Mouse (Mus musculus) hindbrain, postnatal 0 days (tissue): Measurements from ENCODE around the gene Pdk2. TPM values are rescaled to one million over a fixed set of nuclear protein-coding genes. Genes with fewer than 3 reads are reported as not detected.
"Not testable (repeated sequence)": the region's sequence is repeated elsewhere in the genome, so short reads cannot be mapped to it uniquely, and the experiment has no call there.

Source experiments
- ATAC-seq: fragments of 200-750 bp; cut with Nextera tagmentation; 2 replicates; pipeline ENCODE4 v1.8.0; 2017; ENCODE audit warnings: mild to moderate bottlenecking, moderate TSS enrichment, moderate library complexity
- DNase-seq: peaks from one replicate; pipeline ENCODE4 v3.0.0-alpha.2; 2015; ENCODE audit warnings: low spot score
- H3K27ac ChIP-seq: fragments of 300-500 bp; sonication (generic); 2 replicates; pipeline ENCODE4 v1.5.1; 2014; ENCODE audit warnings: mild to moderate bottlenecking
- H3K27me3 ChIP-seq: fragments of 300-500 bp; sonication (generic); 2 replicates; pipeline ENCODE4 v1.6.1; 2014; ENCODE audit warnings: low read length, mixed read lengths; ENCODE audit not compliant: insufficient read depth
- H3K36me3 ChIP-seq: fragments of 300-500 bp; sonication (generic); 2 replicates; pipeline ENCODE4 v1.6.1; 2014; ENCODE audit warnings: low read length, mixed read lengths; ENCODE audit not compliant: insufficient read depth
- H3K4me1 ChIP-seq: fragments of 300-500 bp; sonication (generic); 2 replicates; pipeline ENCODE4 v1.6.1; 2014; ENCODE audit warnings: antibody characterized with exemption, low read length, mixed read lengths; ENCODE audit not compliant: insufficient read depth
- H3K4me2 ChIP-seq: fragments of 300-500 bp; sonication (generic); 2 replicates; pipeline ENCODE4 v1.6.1; 2014; ENCODE audit warnings: low read depth, mild to moderate bottlenecking, low read length, moderate library complexity, mixed read lengths
- H3K4me3 ChIP-seq: fragments of 300-500 bp; sonication (generic); 2 replicates; pipeline ENCODE4 v1.5.1; 2014; ENCODE audit warnings: low read length
- H3K9ac ChIP-seq: fragments of 300-500 bp; sonication (generic); replicated peaks from 2 replicates; pipeline ENCODE4 v1.6.1; 2014; ENCODE audit warnings: mild to moderate bottlenecking, low read length, moderate library complexity, mixed read lengths
- H3K9me3 ChIP-seq: fragments of 300-500 bp; sonication (generic); 2 replicates; pipeline ENCODE4 v1.6.1; 2016; ENCODE audit warnings: low read length, mixed read lengths
- CTCF ChIP-seq: IDR thresholded peaks from 2 replicates; pipeline ENCODE4 v1.5.1; 2016; ENCODE audit warnings: antibody characterized with exemption, control low read depth, low read depth
- WGBS: fragments of 180-500 bp; shearing (Covaris S2); extraction: QIAGEN DNeasy Blood & Tissue Kit; methylation state at CpG from one replicate; pipeline ENCODE4 v1.1.7; 2014; 5-methylcytosine and 5-hydroxymethylcytosine counted together
- polyA plus RNA-seq: library from polyadenylated mRNA; unstranded; fragments of >200 nt; fragmentation: Nextera tagmentation; extraction: Ambion mirVana; gene quantifications from 2 replicates; pipeline ENCODE4 v1.2.1, GENCODE M21; 2015
- total RNA-seq: library from RNA; depleted of rRNA; stranded (reverse); fragments of >200 nt; gene quantifications from 2 replicates; pipeline ENCODE4 v1.2.3, GENCODE M21; 2014

Pdk2 gene
- total and polyA plus RNA-seq, 2 experiments from 2014 or later = 25.0 to 49.0 TPM

- ATAC-seq (no peak), DNase-seq (no peak)
- 24% methylated on average over 1 of the region's 1 CpGs for WGBS
- peak overlapping the region; percentile 93 for H3K4me3 ChIP-seq
- no peaks in the 10 kb centered on the region for H3K9me3 ChIP-seq
- peaks cover 38% of the 10 kb centered on the region for H3K4me1 ChIP-seq
- TF ChIP-seq CTCF = no peak
- peaks cover 13% of the 10 kb centered on the region for H3K36me3 ChIP-seq
- H3K27ac ChIP-seq = peak overlapping the region; percentile 41; the same call in 1 of the 2 replicates
- H3K27me3 ChIP-seq = no peaks in the 10 kb centered on the region
- peak overlapping the region; percentile 79 for H3K4me2 ChIP-seq
- H3K9ac ChIP-seq = peak overlapping the region; percentile 97
These were observed 29.7 kb downstream of the Pdk2 start for GRCm38 (mm10) chr11:95011416-95011815.

- H3K9ac ChIP-seq = peak overlapping the region; percentile 97
- H3K4me2 ChIP-seq = peak overlapping the region; percentile 79
- peak overlapping the region; percentile 96; the same call in 1 of the 2 replicates for H3K27ac ChIP-seq
- peak overlapping the region; percentile 93 for H3K4me3 ChIP-seq
- peaks cover 14% of the 10 kb centered on the region for H3K36me3 ChIP-seq
- not testable (repeated sequence) for DNase-seq, H3K27me3 ChIP-seq, ATAC-seq, H3K9me3 ChIP-seq
- peaks cover 42% of the 10 kb centered on the region for H3K4me1 ChIP-seq
- WGBS = 2% methylated on average over 4 of the region's 4 CpGs
These were observed 30.2 kb downstream of the Pdk2 start for GRCm38 (mm10) chr11:95010841-95011403.

GRCm38 (mm10) chr11:95010141-95010739 is 30.9 kb downstream of the Pdk2 start:
- H3K36me3 ChIP-seq = peaks cover 17% of the 10 kb centered on the region
- peak overlapping the region; percentile 93 for H3K4me3 ChIP-seq
- peaks cover 39% of the 10 kb centered on the region for H3K4me1 ChIP-seq
- no peaks in the 10 kb centered on the region for H3K9me3 ChIP-seq
- H3K9ac ChIP-seq = peak overlapping the region; percentile 97
- 2% methylated on average over 33 of the region's 40 CpGs for WGBS
- TF ChIP-seq CTCF = no peak
- ATAC-seq = peak; percentile 48
- DNase-seq = peak; percentile 74
- peak overlapping the region; percentile 79 for H3K4me2 ChIP-seq
- H3K27ac ChIP-seq = peak overlapping the region; percentile 96
- no peaks in the 10 kb centered on the region for H3K27me3 ChIP-seq

- H3K27me3 ChIP-seq = no peaks in the 10 kb centered on the region
- DNase-seq = peak; percentile 92
- peak; percentile 84 for ATAC-seq
- H3K9me3 ChIP-seq = no peaks in the 10 kb centered on the region
- peak within 1 kb of the TSS; percentile 97 for H3K9ac ChIP-seq
- peak within 1 kb of the TSS; percentile 79 for H3K4me2 ChIP-seq
- peaks cover 39% of the 10 kb centered on the region for H3K4me1 ChIP-seq
- peaks cover 18% of the 10 kb centered on the region for H3K36me3 ChIP-seq
- H3K4me3 ChIP-seq = peak within 1 kb of the TSS; percentile 93
- TF ChIP-seq CTCF = no peak
- under 1% methylated on average over 31 of the region's 32 CpGs for WGBS
- H3K27ac ChIP-seq = peak within 1 kb of the TSS; percentile 96
These were observed 31.5 kb downstream of the Pdk2 start, which contains the start of gene Samd14 for GRCm38 (mm10) chr11:95009629-95010014. Gene Samd14, plus strand, starts transcription at chr11:95009879.

- Histone ChIP-seq H3K9ac (peak overlapping the region; percentile 97), H3K4me1 (peaks cover 39% of the 10 kb centered on the region), H3K36me3 (peaks cover 20% of the 10 kb centered on the region), H3K27me3 (no peaks in the 10 kb centered on the region), H3K4me3 (peak overlapping the region; percentile 93), H3K27ac (peak overlapping the region; percentile 96), H3K9me3 (no peaks in the 10 kb centered on the region), H3K4me2 (peak overlapping the region; percentile 79)
- peak; percentile 26 for TF ChIP-seq CTCF
- 24% methylated on average over 15 of the region's 15 CpGs for WGBS
- peak; percentile 70 for DNase-seq
- peak; percentile 28 for ATAC-seq
These were observed 32.2 kb downstream of the Pdk2 start for GRCm38 (mm10) chr11:95008661-95009628.

GRCm38 (mm10) chr11:95007418-95007817 is 33.7 kb downstream of the Pdk2 start:
- ATAC-seq = no peak
- peaks cover 35% of the 10 kb centered on the region for H3K36me3 ChIP-seq

More at GRCm38 (mm10) chr11:95007418-95007817, 33.7 kb downstream of the Pdk2 start:
- TF ChIP-seq CTCF = no peak
- peaks cover 29% of the 10 kb centered on the region for H3K4me1 ChIP-seq
- no peak overlapping the region for H3K4me3 ChIP-seq
- H3K27me3 ChIP-seq = no peaks in the 10 kb centered on the region
- no peak overlapping the region for H3K9ac ChIP-seq
- H3K9me3 ChIP-seq = no peaks in the 10 kb centered on the region
- DNase-seq = no peak
- 76% methylated on average over 3 of the region's 3 CpGs for WGBS
- peak overlapping the region; percentile 78; the same call in 1 of the 2 replicates for H3K27ac ChIP-seq
- H3K4me2 ChIP-seq = 0 out of 2 replicates have a peak overlapping the region, but pooled peaks have one; percentile 61
